Mouse (Mus musculus) MEL (cell line): ENCODE data around the gene Syne2. TPM values are rescaled to one million over a fixed set of nuclear protein-coding genes. Genes with fewer than 3 reads are reported as not detected.
A peak's percentile ranks its signal among the peaks of the same experiment; 100 is the strongest.

ENCODE experiments used
- DNase-seq: peaks from one replicate; pipeline ENCODE4 v3.0.0; 2011; ENCODE audit warnings: low read depth, low spot score
- H3K27ac ChIP-seq: 2 replicates; pipeline ENCODE4 v1.5.1; 2012; ENCODE audit warnings: low read depth, mild to moderate bottlenecking, control low read depth, low read length, moderate library complexity; ENCODE audit not compliant: control insufficient read depth
- H3K27me3 ChIP-seq, 2 experiments: fragments of 150-350 bp in 1 of 2; sonication (generic) in 1 of 2; 2 replicates each; pipeline ENCODE4 v1.6.1; 2012; ENCODE audit warnings: low read length in 2 of 2, mild to moderate bottlenecking in 2 of 2, improper control_type of control experiment in 1 of 2, moderate library complexity in 1 of 2; ENCODE audit not compliant: insufficient read depth in 2 of 2, control insufficient read depth in 1 of 2
- H3K36me3 ChIP-seq, 2 experiments: 2 replicates each; pipeline ENCODE4 v1.6.1; 2012 to 2014; ENCODE audit warnings: low read length in 2 of 2, improper control_type of control experiment in 1 of 2, inconsistent platforms in 1 of 2, mild to moderate bottlenecking in 1 of 2; ENCODE audit not compliant: insufficient read depth in 2 of 2, control insufficient read depth in 1 of 2
- H3K4me1 ChIP-seq, 2 experiments: fragments of 150-350 bp in 1 of 2; sonication (generic) in 1 of 2; 2 replicates each; pipeline ENCODE4 v1.6.1; 2012; ENCODE audit warnings: low read length in 2 of 2, improper control_type of control experiment in 1 of 2, mild to moderate bottlenecking in 1 of 2; ENCODE audit not compliant: insufficient read depth in 2 of 2, control insufficient read depth in 1 of 2
- H3K4me3 ChIP-seq, 2 experiments: fragments of 150-350 bp in 1 of 2; sonication (generic) in 1 of 2; 2 replicates each; pipeline ENCODE4 v1.5.1; 2012; ENCODE audit warnings: low read depth in 2 of 2, low read length in 2 of 2, mild to moderate bottlenecking in 2 of 2, moderate library complexity in 2 of 2, control low read depth in 1 of 2, improper control_type of control experiment in 1 of 2; ENCODE audit not compliant: control insufficient read depth in 1 of 2, insufficient read depth in 1 of 2
- H3K79me2 ChIP-seq: 2 replicates; pipeline ENCODE4 v1.6.1; 2012; ENCODE audit warnings: mild to moderate bottlenecking, low read length, moderate library complexity; ENCODE audit not compliant: control insufficient read depth, poor library complexity, insufficient read depth
- H3K9ac ChIP-seq: 2 replicates; pipeline ENCODE4 v1.6.1; 2012; ENCODE audit warnings: low read depth, mild to moderate bottlenecking, control low read depth, low read length, moderate library complexity; ENCODE audit not compliant: control insufficient read depth, poor library complexity, severe bottlenecking
- H3K9me3 ChIP-seq: fragments of 150-350 bp; sonication (generic); replicated peaks from 2 replicates; pipeline ENCODE4 v1.6.1; 2012; ENCODE audit warnings: mild to moderate bottlenecking, low read length, improper control_type of control experiment, moderate library complexity; ENCODE audit not compliant: insufficient read depth
- CTCF ChIP-seq, 3 experiments: IDR thresholded peaks in 2 of 3; conservative IDR thresholded peaks in 1 of 3; 2 replicates each; pipeline ENCODE4 v1.5.1; 2011 to 2012; ENCODE audit warnings: low read length in 3 of 3, low read depth in 2 of 3, mild to moderate bottlenecking in 2 of 3, improper control_type of control experiment in 1 of 3, inconsistent platforms in 1 of 3, mixed read lengths in 1 of 3, moderate library complexity in 1 of 3; ENCODE audit not compliant: control insufficient read depth in 1 of 3, insufficient read depth in 1 of 3, poor library complexity in 1 of 3, severe bottlenecking in 1 of 3
- E2F4 ChIP-seq: IDR thresholded peaks from 2 replicates; pipeline ENCODE4 v1.6.1; 2011; ENCODE audit warnings: low read depth, low read length, improper control_type of control experiment, borderline replicate concordance
- ELF1 ChIP-seq: IDR thresholded peaks from 2 replicates; pipeline ENCODE4 v1.6.1; 2014; ENCODE audit warnings: low read depth, mild to moderate bottlenecking, inconsistent platforms, low read length, improper control_type of control experiment, moderate library complexity
- ETS1 ChIP-seq: IDR thresholded peaks from 2 replicates; pipeline ENCODE4 v1.6.1; 2012; ENCODE audit warnings: low read depth, mild to moderate bottlenecking, inconsistent platforms, low read length, improper control_type of control experiment, moderate library complexity
- HCFC1 ChIP-seq: IDR thresholded peaks from 2 replicates; pipeline ENCODE4 v1.6.1; 2012; ENCODE audit warnings: low read depth, mild to moderate bottlenecking, inconsistent platforms, low read length, improper control_type of control experiment, moderate library complexity
- MAFK ChIP-seq: IDR thresholded peaks from 2 replicates; pipeline ENCODE4 v1.6.1; 2011; ENCODE audit warnings: low read depth, mild to moderate bottlenecking, low read length, improper control_type of control experiment, borderline replicate concordance
- MEF2A ChIP-seq: IDR thresholded peaks from 2 replicates; pipeline ENCODE4 v1.6.1; 2014; ENCODE audit warnings: low read depth, mild to moderate bottlenecking, inconsistent platforms, low read length, improper control_type of control experiment; ENCODE audit not compliant: poor library complexity, insufficient replicate concordance, severe bottlenecking; ENCODE audit errors: extremely low read depth
- MXI1 ChIP-seq: IDR thresholded peaks from 2 replicates; pipeline ENCODE4 v1.6.1; 2011; ENCODE audit warnings: mild to moderate bottlenecking, low read depth, low read length, improper control_type of control experiment
- POLR2AphosphoS2 ChIP-seq: IDR thresholded peaks from 2 replicates; pipeline ENCODE4 v1.6.1; 2011; ENCODE audit warnings: low read length, improper control_type of control experiment
- POLR2AphosphoS5 ChIP-seq: IDR thresholded peaks from 2 replicates; pipeline ENCODE4 v1.6.1; 2012; ENCODE audit warnings: low read depth, borderline replicate concordance, mild to moderate bottlenecking, inconsistent platforms, low read length, moderate library complexity, mixed read lengths
- RAD21 ChIP-seq: IDR thresholded peaks from 2 replicates; pipeline ENCODE4 v1.6.1; 2011; ENCODE audit warnings: mild to moderate bottlenecking, low read depth, low read length, improper control_type of control experiment
- SMC3 ChIP-seq: IDR thresholded peaks from 2 replicates; pipeline ENCODE4 v1.6.1; 2011; ENCODE audit warnings: low read depth, low read length, improper control_type of control experiment
- TBP ChIP-seq: IDR thresholded peaks from 2 replicates; pipeline ENCODE4 v1.8.0; 2011; ENCODE audit warnings: low read depth, low read length, improper control_type of control experiment
- UBTF ChIP-seq: IDR thresholded peaks from 2 replicates; pipeline ENCODE4 v1.6.1; 2012; ENCODE audit warnings: low read depth, mild to moderate bottlenecking, inconsistent platforms, low read length, improper control_type of control experiment, moderate library complexity, borderline replicate concordance; ENCODE audit not compliant: insufficient read depth
- ZC3H11A ChIP-seq: IDR thresholded peaks from 2 replicates; pipeline ENCODE4 v1.6.1; 2012; ENCODE audit warnings: low read depth, mild to moderate bottlenecking, inconsistent platforms, low read length, improper control_type of control experiment
- ZKSCAN1 ChIP-seq: IDR thresholded peaks from 2 replicates; pipeline ENCODE4 v1.6.1; 2012; ENCODE audit warnings: low read depth, mild to moderate bottlenecking, inconsistent platforms, low read length, improper control_type of control experiment, moderate library complexity
- polyA plus RNA-seq, 2 experiments: library from polyadenylated mRNA; stranded (reverse) in 1 of 2; unstranded in 1 of 2; fragments of >175 nt in 1 of 2; fragments of >200 nt in 1 of 2; gene quantifications; 2 replicates each; pipeline versions ENCODE4 v1.2.1 to v1.2.4; 2012; ENCODE audit warnings: low replicate concordance in 2 of 2, low read depth in 1 of 2; ENCODE audit not compliant: insufficient read length in 2 of 2, insufficient read depth in 1 of 2, missing spikeins in 1 of 2
- total RNA-seq: library from RNA; depleted of rRNA; stranded (reverse); fragments of 300-350 nt; gene quantifications from 2 replicates; pipeline ENCODE4 v1.2.3, GENCODE M21; 2012

The Syne2 gene
- total and polyA plus RNA-seq, 3 experiments, result 0.06 to 0.15 TPM; not detected in 1

- peak; percentile 71 for TF ChIP-seq SMC3
- TF ChIP-seq ELF1, result no peak
- peak; percentile 64 for TF ChIP-seq RAD21
- no peak for TF ChIP-seq ZKSCAN1
- no peak for TF ChIP-seq MAFK
- peak; percentile 51 to 71 (median 57) for TF ChIP-seq CTCF (IDR thresholded peaks at IDR 0.05 in 2 of 3, conservative IDR thresholded peaks at IDR 0.05 in 1 of 3; ENCODE audit: control insufficient read depth in 1 of 3, insufficient read depth in 1 of 3, low read depth in 2 of 3, low read length in 3 of 3, poor library complexity in 1 of 3, severe bottlenecking in 1 of 3)
- no peak for TF ChIP-seq E2F4
- no peak for TF ChIP-seq UBTF
- no peak for TF ChIP-seq POLR2AphosphoS2
- TF ChIP-seq ZC3H11A, result no peak
- TF ChIP-seq MEF2A, result no peak
- no peaks in the 10 kb centered on the region for H3K36me3 ChIP-seq
- H3K9me3 ChIP-seq, result no peaks in the 10 kb centered on the region
- DNase-seq, result peak; percentile 48
- no peaks in the 10 kb centered on the region for H3K79me2 ChIP-seq
- no peak overlapping the region for H3K9ac ChIP-seq
- no peaks in the 10 kb centered on the region for H3K4me1 ChIP-seq
- H3K27me3 ChIP-seq, result peaks cover 0 to 6% of the 10 kb centered on the region in 2 experiments
- no peak overlapping the region for H3K27ac ChIP-seq
- no peak overlapping the region for H3K4me3 ChIP-seq
These were observed 174.4 kb downstream of the Syne2 start for GRCm38 (mm10) chr12:75992226-75992858.

GRCm38 (mm10) chr12:75992946-75993345 is 175.0 kb downstream of the Syne2 start:
- Histone ChIP-seq H3K9me3 (no peaks in the 10 kb centered on the region), H3K27ac (no peak overlapping the region), H3K27me3 (peaks cover 0 to 7% of the 10 kb centered on the region in 2 experiments), H3K4me1 (no peaks in the 10 kb centered on the region), H3K36me3 (no peaks in the 10 kb centered on the region), H3K9ac (no peak overlapping the region), H3K79me2 (no peaks in the 10 kb centered on the region), H3K4me3 (no peak overlapping the region)
- no peak for TF ChIP-seq ETS1
- no peak for TF ChIP-seq UBTF
- no peak for TF ChIP-seq MXI1
- TF ChIP-seq HCFC1, result no peak
- TF ChIP-seq POLR2AphosphoS5, result no peak
- TF ChIP-seq TBP, result no peak
- no peak for DNase-seq
